Mouse (Mus musculus): Measurements from ENCODE around the gene Fhl3.
A peak's percentile ranks its signal among the peaks of the same experiment; 100 is the strongest.

GRCm38 (mm10) chr4:124710776-124711291, 10.3 kb downstream of the Fhl3 start:
- TF ChIP-seq POLR2A (IDR thresholded peaks at IDR 0.05; ENCODE audit: borderline replicate concordance, insufficient read depth, low read length) (no peak), CTCF (IDR thresholded peaks at IDR 0.05; ENCODE audit: borderline replicate concordance, insufficient read depth, low read depth, low read length) (peak; percentile 32; the same call in 1 of the 2 replicates)
